Mouse (Mus musculus) neural tube, postnatal 0 days (tissue): ENCODE results near the gene Lce6a. TPM values are rescaled to one million over a fixed set of nuclear protein-coding genes. Genes with fewer than 3 reads are reported as not detected.

Experiments used
- polyA plus RNA-seq: library from polyadenylated mRNA; unstranded; fragments of >200 nt; fragmentation: Nextera tagmentation; extraction: Ambion mirVana; gene quantifications from 2 replicates; pipeline ENCODE4 v1.2.1, GENCODE M21; 2015

Gene Lce6a
- not detected in 2 replicates for polyA plus RNA-seq

GRCm38 (mm10) chr3:92621560-92621959 lies at the start of gene Lce6a:
Lce6a (minus strand) TSS chr3:92621660.

GRCm38 (mm10) chr3:92670215-92670614 lies 48.8 kb upstream of the Lce6a start, which contains the start of gene Lce1a2:
Lce1a2 (minus strand) TSS chr3:92670315.

GRCm38 (mm10) chr3:92656826-92657225 lies 35.4 kb upstream of the Lce6a start, which contains the start of gene Lce1b:
Lce1b (minus strand) TSS chr3:92656926.

GRCm38 (mm10) chr3:92648207-92648606 lies 26.7 kb upstream of the Lce6a start, which contains the start of gene Lce1a1:
Lce1a1 (minus strand) TSS chr3:92648307.

GRCm38 (mm10) chr3:92607392-92607791 lies 14.1 kb downstream of the Lce6a start, which contains the start of gene 2210017I01Rik:
2210017I01Rik (minus strand) TSS chr3:92607492.

GRCm38 (mm10) chr3:92588858-92589257 lies 32.6 kb downstream of the Lce6a start, which contains the start of gene Smcp:
Smcp (minus strand) TSS chr3:92588997.

GRCm38 (mm10) chr3:92573449-92574041 lies 47.9 kb downstream of the Lce6a start, which contains the start of gene Ivl:
Ivl (minus strand) TSS chr3:92573735.

Other genes starting within 250 kb of the Lce6a start
- gene Sprr2h, start 236.0 kb downstream of the Lce6a start, polyA plus RNA-seq = not detected in 2 replicates
- not detected in 2 replicates for gene Sprr2i, start 213.7 kb downstream of the Lce6a start, polyA plus RNA-seq
- gene Sprr2j-ps, start 203.6 kb downstream of the Lce6a start, polyA plus RNA-seq = not detected in 2 replicates
- 7.8 and 9.7 TPM in 2 replicates for gene Gm9774, start 192.2 kb downstream of the Lce6a start, polyA plus RNA-seq
- not detected in 2 replicates for gene Sprr2k, start 189.1 kb downstream of the Lce6a start, polyA plus RNA-seq
- gene Sprr1b, start 182.9 kb downstream of the Lce6a start, polyA plus RNA-seq = not detected in 2 replicates
- gene Sprr3, start 162.9 kb downstream of the Lce6a start, polyA plus RNA-seq = not detected in 2 replicates
- 0.85 and 1.2 TPM in 2 replicates for gene Sprr1a, start 135.8 kb downstream of the Lce6a start, polyA plus RNA-seq
- gene Sprr4, start 121.2 kb downstream of the Lce6a start, polyA plus RNA-seq = not detected in 2 replicates
- gene 2310046K23Rik, start 87.1 kb downstream of the Lce6a start, polyA plus RNA-seq = not detected in 2 replicates
- gene Ivl, start 47.9 kb downstream of the Lce6a start, polyA plus RNA-seq = not detected in 2 replicates
- gene Smcp, start 32.7 kb downstream of the Lce6a start, polyA plus RNA-seq = not detected in 2 replicates
- not detected in 2 replicates for gene 2210017I01Rik, start 14.2 kb downstream of the Lce6a start, polyA plus RNA-seq
- not detected in 2 replicates for gene Lce1a1, start 26.6 kb upstream of the Lce6a start, polyA plus RNA-seq
- not detected in 2 replicates for gene Lce1b, start 35.3 kb upstream of the Lce6a start, polyA plus RNA-seq
- not detected in 2 replicates for gene Lce1a2, start 48.7 kb upstream of the Lce6a start, polyA plus RNA-seq
- gene Lce1c, start 57.6 kb upstream of the Lce6a start, polyA plus RNA-seq = not detected in 2 replicates
- gene Lce1d, start 65.5 kb upstream of the Lce6a start, polyA plus RNA-seq = not detected in 2 replicates
- not detected in 2 replicates for gene Lce1e, start 87.4 kb upstream of the Lce6a start, polyA plus RNA-seq
- not detected in 2 replicates for gene Lce1f, start 98.7 kb upstream of the Lce6a start, polyA plus RNA-seq
- not detected in 2 replicates for gene Gm38119, start 117.4 kb upstream of the Lce6a start, polyA plus RNA-seq
- gene Lce1g, start 130.7 kb upstream of the Lce6a start, polyA plus RNA-seq = not detected in 2 replicates
- not detected in 2 replicates for gene Lce1h, start 143.4 kb upstream of the Lce6a start, polyA plus RNA-seq
- not detected in 2 replicates for gene Lce1i, start 157.2 kb upstream of the Lce6a start, polyA plus RNA-seq
- not detected in 2 replicates for gene Lce1j, start 168.9 kb upstream of the Lce6a start, polyA plus RNA-seq
- not detected in 2 replicates for gene Lce1k, start 186.2 kb upstream of the Lce6a start, polyA plus RNA-seq
- gene Kprp, start 205.6 kb upstream of the Lce6a start, polyA plus RNA-seq = not detected in 2 replicates
- gene Lce1l, start 229.6 kb upstream of the Lce6a start, polyA plus RNA-seq = not detected in 2 replicates
- gene 2310050C09Rik, start 248.6 kb upstream of the Lce6a start, polyA plus RNA-seq = not detected in 2 replicates